Mouse (Mus musculus) left cerebral cortex, postnatal 10 days (tissue): ENCODE measurements at regions not wholly inside any gene's neighbourhood (a gene's known extent, or its start where the extent isn't known, plus 50 kb on each side); places are given as distances from the start of the nearest gene placed in this dataset.

Source experiments
- DNase-seq, 2 experiments: peaks; one replicate each; pipeline ENCODE4 v3.0.0; 2021 to 2022; ENCODE audit warnings: low spot score in 2 of 2, mixed read lengths in 1 of 2; ENCODE audit errors: extremely low spot score in 1 of 2
- intact Hi-C: fragments of 180-260 bp; cut with DNase I; formaldehyde crosslinking; loops from one replicate; pipeline ENCODE4 v1.15.1; 2025

DNA sequence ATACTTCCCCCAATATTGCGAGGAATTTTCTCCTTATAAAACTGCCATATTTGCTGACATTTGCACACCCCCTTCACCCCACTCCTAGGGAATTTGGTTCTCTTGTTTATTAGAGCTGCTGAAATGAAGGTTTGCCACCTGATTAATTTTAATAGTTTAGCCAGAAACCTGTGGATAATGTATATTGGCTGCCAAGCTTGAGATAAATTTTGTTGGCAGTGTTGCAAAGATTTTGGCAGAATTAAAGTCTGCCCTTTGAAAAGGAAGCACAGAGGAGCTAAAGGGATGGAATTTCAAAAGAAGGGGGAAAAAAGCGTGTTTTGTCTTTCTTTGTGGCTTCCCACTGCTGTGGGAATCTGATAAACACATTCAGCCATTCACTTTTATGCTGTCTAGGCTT is 354.6 kb upstream of the Car10 start:
- DNase-seq, result no peak
- intact Hi-C loops, result no loop called here

DNA sequence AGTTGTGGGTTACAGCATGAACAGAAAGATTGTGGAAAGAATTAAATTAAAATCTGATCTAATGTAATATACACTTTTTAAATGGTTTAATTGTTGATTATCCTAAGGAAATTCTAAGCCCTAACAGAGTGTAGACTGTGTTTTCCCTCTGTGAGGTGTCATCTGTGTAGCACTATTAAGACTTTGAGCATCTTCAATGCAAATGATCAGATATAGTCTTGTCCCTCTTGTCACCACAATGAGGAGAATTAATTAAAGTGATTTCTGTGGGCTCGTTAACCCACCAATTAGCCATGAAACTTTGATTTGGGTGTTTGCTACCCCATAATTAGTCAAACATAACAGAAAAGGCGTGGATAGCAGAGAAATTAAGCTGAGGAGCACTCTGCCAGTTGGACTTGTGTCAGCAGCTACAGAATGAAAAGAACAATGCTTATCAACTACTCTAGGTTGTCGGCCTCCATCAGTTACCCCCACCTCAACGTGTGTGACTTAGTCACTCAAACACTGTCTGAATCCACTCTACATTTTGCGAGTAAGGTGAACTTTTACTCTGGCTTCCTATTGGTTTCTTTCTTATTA is 339.4 kb upstream of the Car10 start:
- no peak for DNase-seq
- intact Hi-C loops, result no loop called here

DNA sequence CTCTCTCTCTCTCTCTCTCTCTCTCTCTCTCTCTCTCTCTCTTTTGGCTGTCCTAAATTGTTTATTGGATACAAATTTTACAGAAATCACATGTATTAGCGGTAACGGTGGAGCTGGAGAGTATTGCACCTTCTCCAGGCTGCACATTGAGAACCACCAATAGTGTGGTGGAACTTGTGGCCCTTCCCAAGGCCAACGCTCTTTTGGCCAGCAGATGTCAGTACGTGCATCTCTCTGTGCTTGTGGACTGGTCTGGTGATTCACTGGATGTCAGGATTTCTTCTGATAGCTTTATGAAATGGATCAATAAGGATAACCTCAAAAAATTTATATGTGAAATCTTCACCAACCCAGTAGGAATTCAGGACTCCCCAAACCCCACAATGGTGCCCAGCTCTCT is 327.9 kb upstream of the Car10 start:
- intact Hi-C loops, result no loop called here

DNA sequence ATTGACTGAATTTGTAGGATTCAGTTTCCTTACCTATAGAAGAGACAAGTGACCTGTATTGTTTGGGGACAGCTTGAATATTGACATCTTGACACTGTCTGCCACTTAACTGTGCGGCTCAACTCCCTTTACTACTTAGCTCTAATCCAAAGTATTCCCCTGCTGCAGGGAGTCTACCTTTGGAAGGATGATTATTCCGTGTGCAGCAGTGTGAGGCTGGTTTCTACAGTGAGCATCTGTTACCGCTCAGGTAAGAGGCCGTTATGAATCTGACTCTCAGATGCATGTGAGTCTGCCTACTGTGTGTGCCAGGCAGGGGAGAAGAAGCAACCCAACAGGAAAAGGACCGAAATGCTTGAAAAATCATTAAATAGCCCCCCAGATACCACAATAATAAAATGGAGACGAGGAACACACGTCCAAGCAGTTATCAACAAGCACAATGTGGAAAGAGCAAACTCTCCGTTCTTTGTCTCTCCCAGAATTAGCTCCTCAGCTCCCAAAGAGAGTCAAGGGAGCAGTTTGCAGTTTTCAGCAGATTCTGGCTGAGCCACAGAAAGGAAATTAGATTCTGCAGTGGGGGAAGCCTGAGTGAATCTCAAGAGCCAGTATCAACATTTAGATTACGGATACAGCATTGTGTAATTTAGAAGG is 324.8 kb upstream of the Car10 start:
- intact Hi-C loops, result no loop called here

More for the DNA sequence above, 327.9 kb upstream of the Car10 start:
- no peak for DNase-seq

DNA sequence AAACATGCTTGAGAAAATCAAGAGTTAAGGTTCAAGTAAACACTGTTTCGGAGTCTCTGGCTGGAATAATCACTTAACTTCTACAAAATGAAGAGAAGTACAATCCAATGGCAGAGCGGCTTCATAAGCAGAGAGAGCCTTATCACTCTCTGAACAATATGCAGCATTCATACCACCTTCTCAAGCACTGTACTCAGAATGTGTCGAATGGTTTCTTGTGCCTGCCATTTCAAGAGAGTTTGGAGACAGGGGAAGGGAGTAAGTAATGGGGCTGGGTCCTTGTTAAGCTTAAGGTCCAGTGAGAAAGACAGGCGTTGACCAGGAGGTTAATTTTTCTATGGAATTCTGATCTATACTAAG is 324.3 kb upstream of the Car10 start:
- intact Hi-C loops, result no loop called here
- no peak for DNase-seq

More for the DNA sequence above, 324.8 kb upstream of the Car10 start:
- DNase-seq, result no peak

DNA sequence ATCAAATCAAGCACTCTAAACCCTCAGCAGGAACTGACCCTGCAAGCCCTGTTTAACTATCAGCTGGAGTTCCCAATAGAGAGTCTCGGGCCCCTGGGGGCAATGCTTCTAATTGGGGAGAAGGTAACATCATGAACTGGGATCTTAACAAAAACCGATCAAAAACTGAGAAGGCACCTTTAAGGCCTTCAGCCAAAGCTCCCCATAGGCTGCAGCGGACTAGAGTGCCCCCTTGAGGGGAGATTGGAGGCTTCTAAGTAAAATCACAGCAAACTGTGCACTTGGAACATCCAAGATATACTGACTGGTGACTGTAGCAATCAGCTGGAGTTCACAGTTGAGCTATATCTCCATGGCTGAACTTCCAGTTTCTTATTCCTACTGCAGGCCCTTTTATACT is 323.0 kb upstream of the Car10 start:
- intact Hi-C loops, result no loop called here
- peak in 1 of 2 experiments; percentile 22 for DNase-seq

DNA sequence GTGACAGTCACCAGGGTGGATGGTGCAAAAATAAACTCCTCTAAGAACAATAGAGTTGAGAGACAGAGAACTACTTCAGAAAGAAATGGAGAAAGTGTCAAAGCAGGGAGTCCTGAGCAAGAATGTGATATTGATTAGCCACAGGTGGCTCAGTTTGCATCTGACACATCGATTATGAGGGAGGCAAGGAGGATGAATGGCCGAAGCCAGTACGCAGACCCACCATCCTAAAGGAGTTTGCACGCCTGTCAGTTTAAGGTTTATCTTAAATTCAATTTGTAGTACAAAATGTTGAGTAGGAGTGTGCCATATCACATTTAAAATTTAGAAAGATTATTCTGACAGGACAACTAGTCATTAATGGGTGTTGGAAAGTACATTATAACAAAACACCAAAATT is 298.6 kb upstream of the Car10 start:
- intact Hi-C loops, result no loop called here
- DNase-seq, result no peak
